Mouse (Mus musculus) spleen, postnatal 14 days (tissue): ENCODE measurements around the gene Cybrd1.

ENCODE experiments used
- DNase-seq, 2 experiments: peaks; one replicate each; pipeline ENCODE4 v3.0.0; 2021 to 2022; ENCODE audit warnings: low spot score in 2 of 2

Cybrd1 gene

DNA sequence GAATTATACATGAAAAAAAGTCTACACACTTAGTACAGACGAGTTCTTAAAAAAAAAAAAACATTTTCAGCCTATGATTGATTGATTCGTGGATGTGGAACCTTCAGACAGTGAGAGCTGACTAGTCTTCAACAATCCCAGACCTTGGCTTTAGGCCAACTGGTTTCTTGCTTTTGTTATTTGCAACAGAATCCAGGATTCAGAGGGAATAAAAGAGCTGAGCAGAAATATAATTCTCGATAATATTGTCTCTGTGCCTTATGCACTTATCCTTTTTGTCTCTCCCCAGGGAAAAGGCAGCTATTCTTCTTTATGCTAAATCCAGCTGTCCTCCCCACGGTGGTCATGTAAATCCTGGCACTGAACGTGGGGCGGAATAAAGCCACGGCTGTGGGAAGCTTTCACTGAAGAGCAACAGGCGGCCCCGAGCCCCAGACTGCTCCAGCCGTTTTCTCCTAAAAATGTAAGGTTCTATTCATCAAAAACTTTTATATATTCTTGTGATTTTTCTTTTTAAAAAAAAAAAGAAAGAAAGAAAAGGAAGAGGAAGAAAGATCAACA lies 50.8 kb downstream of the Cybrd1 start:
- no peak for DNase-seq

DNA sequence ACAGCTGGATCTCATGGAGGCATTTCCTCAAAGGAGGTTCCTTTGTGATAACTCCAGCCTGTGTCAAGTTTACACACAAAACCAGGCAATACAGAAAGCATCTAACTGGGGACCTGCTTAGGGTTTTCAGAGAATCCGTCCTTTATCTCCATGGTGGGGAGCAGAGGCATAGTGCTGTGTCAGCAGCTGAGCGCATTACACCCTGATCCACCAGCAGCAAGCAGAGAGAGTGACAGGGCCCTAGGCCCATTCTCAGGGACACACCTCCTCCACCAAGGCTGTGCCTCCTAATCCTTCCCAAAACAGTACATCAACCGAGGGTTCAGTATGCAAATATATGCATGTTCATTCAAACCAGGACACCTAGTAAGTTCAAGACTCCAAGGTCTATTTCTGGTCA lies 55.3 kb downstream of the Cybrd1 start:
- no peak for DNase-seq

DNA sequence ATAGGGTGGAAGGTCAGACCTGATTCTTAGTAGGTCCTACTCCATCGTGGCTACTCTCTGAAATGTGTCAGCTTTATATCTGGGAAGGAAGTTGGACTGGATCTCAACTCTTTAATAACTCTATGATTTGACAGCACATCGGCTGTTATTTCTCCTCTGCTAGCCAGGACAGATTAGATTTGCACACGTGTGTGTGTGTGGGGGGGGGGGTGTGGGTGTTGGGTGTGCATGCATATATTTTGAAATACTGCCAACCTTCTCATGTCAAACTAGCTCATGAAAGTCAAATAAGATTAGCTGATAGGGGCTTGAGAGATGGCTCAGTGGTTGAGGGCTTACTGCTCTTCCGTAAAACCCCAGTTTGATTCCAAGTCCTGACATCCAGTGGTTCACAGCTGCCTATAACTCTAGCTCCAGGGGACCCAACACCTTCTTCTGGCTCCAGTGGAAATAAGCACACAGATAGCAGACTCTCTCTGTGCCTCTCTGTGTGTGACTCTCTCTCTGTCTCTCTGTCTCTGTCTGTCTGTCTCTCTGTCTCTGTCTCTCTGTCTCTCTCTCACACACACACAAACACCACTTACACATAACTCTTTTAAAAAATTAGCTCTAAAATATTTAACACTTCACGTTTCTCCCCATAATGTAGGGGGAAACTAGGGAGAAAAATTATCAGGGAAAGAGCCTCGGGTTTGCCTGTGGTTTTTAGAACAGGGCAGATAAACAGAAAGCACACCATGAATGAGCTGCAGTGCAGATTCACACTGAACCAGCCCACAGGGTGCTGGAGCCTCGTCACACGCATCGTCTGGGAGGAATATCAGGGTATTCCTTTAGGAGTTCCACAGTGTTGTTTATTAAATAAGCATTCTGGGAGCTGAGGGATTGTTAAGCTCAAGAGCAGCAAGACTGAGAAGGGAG lies 58.9 kb downstream of the Cybrd1 start:
- DNase-seq = no peak

DNA sequence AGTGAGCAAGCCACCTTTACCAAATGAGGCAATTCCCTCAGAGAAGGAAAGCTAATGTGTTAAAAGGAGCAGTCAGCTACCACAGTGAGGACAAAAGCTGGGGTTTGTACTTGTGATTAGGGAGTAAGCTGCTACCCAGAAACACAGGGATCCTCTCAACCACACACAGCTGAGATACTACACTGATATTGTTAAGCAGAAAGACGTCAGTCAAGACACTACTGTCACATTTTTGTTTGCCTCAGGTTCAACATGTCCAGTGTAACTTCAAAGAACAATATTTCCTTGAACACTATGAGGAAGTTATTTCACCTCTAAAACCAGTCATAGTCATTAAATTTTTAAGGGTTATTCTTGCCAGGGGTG lies 59.5 kb downstream of the Cybrd1 start:
- DNase-seq = no peak

DNA sequence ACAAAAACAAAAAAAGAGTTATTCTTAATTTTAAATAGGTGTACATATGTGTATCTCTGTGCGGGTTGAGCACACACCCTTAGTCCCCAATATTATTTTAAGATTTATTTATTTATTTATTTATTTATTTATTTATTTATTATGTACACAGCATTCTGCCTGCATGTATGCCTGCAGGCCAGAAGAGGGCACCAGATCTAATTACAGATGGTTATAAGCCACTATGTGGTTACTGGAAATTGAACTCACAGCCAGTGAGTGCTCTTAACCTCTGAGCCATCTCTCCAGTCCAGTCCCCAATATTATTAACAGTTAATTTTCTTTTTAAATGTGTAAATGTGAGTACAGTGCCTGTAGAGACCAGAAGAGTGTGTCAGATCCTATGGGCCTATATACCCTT lies 60.0 kb downstream of the Cybrd1 start:
- DNase-seq = no peak

DNA sequence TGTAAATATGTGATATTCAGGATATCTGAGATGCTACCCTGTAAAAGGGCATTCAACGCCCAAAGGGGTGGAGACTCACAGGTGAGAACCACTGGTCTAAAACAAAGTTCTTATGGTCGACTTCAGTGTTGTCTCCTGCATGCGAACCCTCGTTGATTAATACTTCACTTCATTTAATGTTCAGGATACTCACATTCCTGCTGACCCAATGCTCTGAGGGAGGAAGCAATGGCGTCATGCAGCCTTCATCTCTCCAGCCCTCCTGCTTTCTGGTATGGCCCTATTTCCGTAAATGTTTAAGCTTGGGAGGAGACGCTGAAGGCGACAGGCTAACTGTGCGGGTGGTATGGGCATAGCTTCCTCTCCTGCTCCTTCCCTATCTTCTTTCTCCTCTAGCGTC lies 62.0 kb downstream of the Cybrd1 start:
- no peak for DNase-seq

DNA sequence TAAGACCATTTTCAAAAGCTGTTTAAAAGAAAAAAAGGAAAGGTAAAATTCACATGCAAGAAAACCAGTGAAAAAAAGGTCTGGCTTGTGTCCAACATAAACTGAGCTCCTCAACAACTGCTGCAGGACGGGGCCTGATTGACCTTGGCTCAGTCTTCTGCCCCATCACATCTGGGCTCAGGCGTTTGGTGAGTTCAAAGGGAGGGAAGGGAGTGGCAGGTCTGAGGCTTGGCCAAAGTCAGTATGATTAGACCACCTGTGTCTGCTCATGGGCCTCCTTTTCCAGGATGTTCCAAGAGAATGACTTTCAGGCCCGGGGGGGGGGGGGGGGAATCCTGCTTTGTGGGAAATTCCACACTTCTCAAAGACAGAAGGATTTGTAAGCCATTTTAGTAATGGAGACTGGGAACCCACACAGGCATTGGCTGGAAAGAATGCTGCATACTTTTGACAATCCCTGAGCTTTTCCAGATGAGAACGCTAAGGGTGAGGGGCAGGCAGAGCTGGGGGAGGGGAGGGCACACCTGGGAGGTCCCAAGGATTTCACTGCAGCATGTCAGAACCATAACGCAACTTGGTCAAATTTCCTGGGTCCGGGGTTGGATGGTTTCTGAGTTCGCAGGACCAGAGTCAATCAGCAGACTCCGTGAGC lies 63.0 kb downstream of the Cybrd1 start:
- no peak for DNase-seq

DNA sequence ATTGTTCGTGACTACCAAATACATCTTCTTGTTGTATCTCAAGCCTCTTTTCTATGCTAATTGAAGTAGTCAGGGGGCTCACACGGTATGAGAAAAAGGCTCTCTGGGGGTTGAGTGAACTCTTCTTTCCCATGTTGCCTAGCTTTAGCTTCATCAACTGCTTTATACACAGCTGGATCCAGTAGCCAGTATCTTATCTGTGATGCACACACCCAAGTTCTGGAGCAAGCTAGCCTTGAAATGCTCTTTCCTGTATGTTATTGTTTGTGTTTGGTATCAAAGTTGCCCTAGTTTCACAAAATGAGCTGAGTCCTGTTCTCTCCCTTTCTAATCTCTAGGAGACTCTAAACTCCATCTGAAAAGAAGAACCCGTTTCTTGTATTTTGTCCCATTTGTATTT lies 70.2 kb downstream of the Cybrd1 start:
- DNase-seq = no peak

DNA sequence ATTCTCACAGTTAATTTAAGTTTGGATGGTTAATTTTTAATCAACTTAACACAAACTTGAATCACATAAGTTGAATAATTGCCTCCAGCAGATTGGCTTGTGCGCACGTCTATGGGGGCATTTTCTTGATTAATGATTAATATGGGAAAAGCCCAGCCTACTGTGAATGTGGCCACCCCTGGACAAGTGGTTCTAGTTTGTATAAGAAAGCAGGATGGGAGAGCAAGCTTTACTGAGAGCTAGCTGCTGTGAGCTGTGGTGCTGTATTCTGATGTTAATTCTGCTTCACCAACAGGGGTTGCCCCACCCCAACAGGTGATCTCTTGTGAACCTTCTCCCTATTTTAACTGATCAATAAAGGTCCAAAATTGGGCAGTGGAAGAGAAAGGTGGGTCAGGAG lies 71.1 kb downstream of the Cybrd1 start:
- DNase-seq = no peak

DNA sequence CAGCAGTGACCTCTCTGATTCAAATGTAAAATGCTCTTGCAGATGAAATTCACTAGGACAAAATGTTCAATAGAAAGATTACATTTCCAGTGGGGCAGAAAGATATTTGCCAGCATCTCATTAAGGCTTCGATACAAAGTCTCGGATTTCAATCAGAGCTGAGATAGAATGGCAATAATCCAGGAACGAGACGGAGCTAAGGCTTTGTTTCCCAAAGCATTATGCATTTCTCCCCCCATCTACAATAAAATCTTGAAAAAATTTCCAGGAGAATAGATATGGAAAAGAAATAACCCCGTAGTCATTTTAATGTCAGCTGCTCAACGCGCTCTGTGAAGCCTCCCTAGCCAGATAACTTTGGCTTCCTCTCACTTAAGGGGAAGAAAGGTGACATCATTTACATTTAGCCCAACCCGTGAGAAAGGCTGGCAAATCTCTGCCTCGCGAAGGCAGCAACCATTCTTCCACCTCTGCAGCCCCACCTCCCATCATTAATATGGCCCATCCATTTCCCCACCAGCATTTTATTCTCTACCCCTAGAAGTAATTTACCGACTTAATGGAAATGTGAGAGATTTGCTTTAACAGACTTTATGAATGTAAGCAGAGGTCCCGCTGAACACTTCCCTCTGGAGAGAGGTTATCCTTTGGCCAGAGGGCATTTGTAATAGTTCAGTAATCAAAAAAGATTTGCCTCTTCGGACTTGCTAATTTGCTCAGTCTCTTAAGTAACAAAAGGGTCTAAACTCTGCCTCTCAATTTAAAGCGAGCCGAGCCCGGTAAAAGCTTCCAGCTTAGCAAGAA lies 73.9 kb downstream of the Cybrd1 start:
- DNase-seq = no peak

DNA sequence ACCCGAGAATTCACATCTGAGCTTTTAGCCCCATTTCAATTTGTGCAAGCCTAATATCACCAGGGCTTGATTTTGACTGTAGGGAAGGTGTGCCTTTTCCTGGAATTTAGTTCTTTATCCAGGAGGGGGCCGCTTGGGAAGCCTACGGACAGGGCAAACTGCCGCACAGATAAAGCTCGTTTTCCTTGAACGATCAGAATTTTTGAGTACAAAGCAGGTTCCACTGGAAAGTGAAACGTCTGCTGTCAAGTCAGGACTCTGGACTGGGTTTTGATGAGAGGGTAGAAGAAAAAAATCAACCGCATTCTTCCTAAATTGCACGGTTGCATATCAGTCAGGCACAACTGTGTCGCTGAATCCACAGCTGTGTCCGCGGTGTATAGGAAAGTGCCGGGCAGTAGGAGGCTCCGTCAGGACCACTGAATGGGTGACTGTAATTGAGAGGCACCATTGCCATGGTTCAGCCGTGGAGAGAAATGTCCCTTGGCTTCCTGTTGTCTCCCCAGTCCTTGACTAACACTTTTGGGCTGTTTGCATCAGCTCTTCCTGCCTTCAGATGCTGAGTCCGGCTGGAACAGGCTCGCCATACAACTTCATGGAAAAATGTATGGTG lies 74.6 kb downstream of the Cybrd1 start:
- no peak for DNase-seq
